Mouse (Mus musculus): ENCODE measurements around the gene Gtf2ird2. TPM values are rescaled to one million over a fixed set of nuclear protein-coding genes. Genes with fewer than 3 reads are reported as not detected.

Gene Gtf2ird2
- polyA plus RNA-seq, 1 experiment: 17.6 TPM

- H3K27me3 ChIP-seq (ENCODE audit: control insufficient read depth, insufficient read depth, low read length): no peaks in the 10 kb centered on the region
- H3K4me3 ChIP-seq (replicated peaks; ENCODE audit: insufficient read depth, low read depth, low read length): no peak overlapping the region
- 88% methylated on average over 11 of the region's 11 CpGs for WGBS
- 0 out of 2 replicates have a peak, but pooled peaks cover 3% of the 10 kb centered on the region for H3K4me1 ChIP-seq (ENCODE audit: control insufficient read depth, insufficient read depth, low read length)
- no peak for DNase-seq
- H3K27ac ChIP-seq (ENCODE audit: insufficient read depth, low read length): no peak overlapping the region
- TF ChIP-seq CTCF (IDR thresholded peaks at IDR 0.05; ENCODE audit: borderline replicate concordance, insufficient read depth, low read depth, low read length) (no peak), POLR2A (IDR thresholded peaks at IDR 0.05; ENCODE audit: borderline replicate concordance, insufficient read depth, low read length) (no peak)
Observed at GRCm38 (mm10) chr5:134271421-134271820, 87.6 kb downstream of the Gtf2ird2 start.

GRCm38 (mm10) chr5:134272761-134273160 lies 88.9 kb downstream of the Gtf2ird2 start:
- 0 out of 2 replicates have a peak, but pooled peaks cover 3% of the 10 kb centered on the region for H3K4me1 ChIP-seq (ENCODE audit: control insufficient read depth, insufficient read depth, low read length)
- no peaks in the 10 kb centered on the region for H3K27me3 ChIP-seq (ENCODE audit: control insufficient read depth, insufficient read depth, low read length)
- 85% methylated on average over 11 of the region's 11 CpGs for WGBS
- no peak for TF ChIP-seq POLR2A (IDR thresholded peaks at IDR 0.05; ENCODE audit: borderline replicate concordance, insufficient read depth, low read length)
- TF ChIP-seq CTCF (IDR thresholded peaks at IDR 0.05; ENCODE audit: borderline replicate concordance, insufficient read depth, low read depth, low read length): no peak
- no peak overlapping the region for H3K27ac ChIP-seq (ENCODE audit: insufficient read depth, low read length)
- no peak for DNase-seq
- no peak overlapping the region for H3K4me3 ChIP-seq (replicated peaks; ENCODE audit: insufficient read depth, low read depth, low read length)

DNA sequence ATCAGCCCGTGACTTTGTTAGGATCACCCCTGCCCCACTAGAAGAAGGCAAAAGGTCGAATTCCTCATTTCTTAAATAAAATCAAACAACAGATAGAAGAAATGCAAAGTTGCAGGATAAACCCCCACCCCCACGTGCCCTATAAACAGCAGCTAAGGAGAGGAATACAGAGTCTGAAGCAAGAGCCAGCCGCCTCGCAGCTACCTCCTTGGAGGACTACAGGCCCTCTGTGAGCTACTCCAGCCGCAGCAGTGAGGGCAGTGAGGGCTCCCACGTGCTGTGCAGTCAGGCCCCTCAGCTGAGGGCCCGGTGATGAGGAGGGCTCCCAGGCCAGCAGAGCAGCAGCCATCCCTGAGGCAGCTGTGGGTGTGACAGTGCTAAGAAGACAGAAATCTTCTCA lies 89.9 kb downstream of the Gtf2ird2 start:
- no peak overlapping the region for H3K27ac ChIP-seq (ENCODE audit: insufficient read depth, low read length)
- 85% methylated on average over 8 of the region's 8 CpGs for WGBS
- TF ChIP-seq POLR2A (IDR thresholded peaks at IDR 0.05; ENCODE audit: borderline replicate concordance, insufficient read depth, low read length): no peak
- no peak for TF ChIP-seq CTCF (IDR thresholded peaks at IDR 0.05; ENCODE audit: borderline replicate concordance, insufficient read depth, low read depth, low read length)
- no peaks in the 10 kb centered on the region for H3K27me3 ChIP-seq (ENCODE audit: control insufficient read depth, insufficient read depth, low read length)
- DNase-seq: no peak
- H3K4me3 ChIP-seq (replicated peaks; ENCODE audit: insufficient read depth, low read depth, low read length): no peak overlapping the region
- H3K4me1 ChIP-seq (ENCODE audit: control insufficient read depth, insufficient read depth, low read length): 0 out of 2 replicates have a peak, but pooled peaks cover 3% of the 10 kb centered on the region

Other genes with a start within 250 kb of the Gtf2ird2 start
- gene Castor2, start 84.3 kb upstream of the Gtf2ird2 start, polyA plus RNA-seq (2012; rRNA removed): 34.5 and 35.6 TPM in 2 replicates
- gene Rcc1l, start 7.2 kb upstream of the Gtf2ird2 start, polyA plus RNA-seq (2012; rRNA removed): 15.7 and 16.5 TPM in 2 replicates
- 2.5 and 3.0 TPM in 2 replicates for gene Ncf1, start 45.6 kb downstream of the Gtf2ird2 start, polyA plus RNA-seq (2012; rRNA removed)
- 154 and 157 TPM in 2 replicates for gene Gtf2i, start 130.7 kb downstream of the Gtf2ird2 start, polyA plus RNA-seq (2012; rRNA removed)